Mouse (Mus musculus) forebrain, embryonic 16.5 days (tissue): ENCODE measurements around the gene Gtf3a. TPM values are rescaled to one million over a fixed set of nuclear protein-coding genes. Genes with fewer than 3 reads are reported as not detected.

Experiments
- ATAC-seq: fragments of 200-750 bp; cut with Nextera tagmentation; 2 replicates; pipeline ENCODE4 v1.8.0; 2017; ENCODE audit warnings: mild to moderate bottlenecking, moderate library complexity
- H3K27ac ChIP-seq: fragments of 300-500 bp; sonication (generic); 2 replicates; pipeline ENCODE4 v1.5.1; 2014; ENCODE audit warnings: low read length, control low read depth
- H3K27me3 ChIP-seq: fragments of 300-500 bp; sonication (generic); replicated peaks from 2 replicates; pipeline ENCODE4 v1.6.1; 2014; ENCODE audit warnings: low read length; ENCODE audit not compliant: control insufficient read depth, insufficient read depth
- H3K36me3 ChIP-seq: fragments of 300-500 bp; sonication (generic); 2 replicates; pipeline ENCODE4 v1.6.1; 2014; ENCODE audit not compliant: control insufficient read depth, insufficient read depth
- H3K4me1 ChIP-seq: fragments of 300-500 bp; sonication (generic); replicated peaks from 2 replicates; pipeline ENCODE4 v1.6.1; 2014; ENCODE audit warnings: low read length; ENCODE audit not compliant: control insufficient read depth, insufficient read depth
- H3K4me2 ChIP-seq: fragments of 300-500 bp; sonication (generic); 2 replicates; pipeline ENCODE4 v1.6.1; 2014; ENCODE audit warnings: mild to moderate bottlenecking, low read length, control low read depth
- H3K4me3 ChIP-seq: fragments of 300-500 bp; sonication (generic); replicated peaks from 2 replicates; pipeline ENCODE4 v1.5.1; 2014; ENCODE audit warnings: mild to moderate bottlenecking, low read length, control low read depth
- H3K9ac ChIP-seq: fragments of 300-500 bp; sonication (generic); replicated peaks from 2 replicates; pipeline ENCODE4 v1.6.1; 2014; ENCODE audit warnings: low read depth, low read length, control low read depth
- H3K9me3 ChIP-seq: fragments of 300-500 bp; sonication (generic); 2 replicates; pipeline ENCODE4 v1.6.1; 2016; ENCODE audit warnings: low read length; ENCODE audit not compliant: control insufficient read depth
- WGBS: fragments of 180-500 bp; shearing (Covaris S2); extraction: QIAGEN DNeasy Blood & Tissue Kit; methylation state at CpG from one replicate; pipeline ENCODE4 v1.1.7; 2014; 5-methylcytosine and 5-hydroxymethylcytosine counted together
- polyA plus RNA-seq: library from polyadenylated mRNA; unstranded; fragments of >200 nt; fragmentation: Nextera tagmentation; extraction: Ambion mirVana; gene quantifications from 2 replicates; pipeline ENCODE4 v1.2.1, GENCODE M21; 2015

The Gtf3a gene
- polyA plus RNA-seq, 1 experiment from 2014 or later, result 118 TPM

DNA sequence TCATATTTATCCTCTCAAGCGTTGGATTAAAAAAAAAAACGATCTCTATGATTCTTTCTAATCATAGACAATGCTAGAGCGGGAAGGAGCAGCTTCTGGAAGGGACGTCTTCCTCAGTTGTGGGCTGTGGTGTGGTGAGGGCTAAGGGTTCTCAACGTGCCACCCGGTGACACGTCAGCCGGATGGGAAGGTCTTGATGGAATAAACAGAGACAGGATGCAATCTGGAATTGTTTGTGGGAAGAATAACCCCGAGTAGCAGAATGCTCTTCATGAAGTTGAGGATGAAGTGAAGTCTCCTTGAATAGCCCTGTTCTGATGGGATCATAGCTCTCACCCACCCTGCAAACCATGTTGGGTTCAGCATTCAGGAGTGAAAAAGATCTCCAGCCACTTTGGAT, 1.8 kb upstream of the Gtf3a start:
- Histone ChIP-seq H3K4me3 (no peak overlapping the region), H3K4me1 (peaks cover 15% of the 10 kb centered on the region), H3K9me3 (no peaks in the 10 kb centered on the region), H3K27me3 (no peaks in the 10 kb centered on the region), H3K4me2 (no peak overlapping the region), H3K36me3 (peaks cover 6% of the 10 kb centered on the region; the same call in 1 of the 2 replicates), H3K27ac (no peak overlapping the region), H3K9ac (no peak overlapping the region)
- ATAC-seq, result no peak
- WGBS, result 92% methylated on average over 9 of the region's 9 CpGs

DNA sequence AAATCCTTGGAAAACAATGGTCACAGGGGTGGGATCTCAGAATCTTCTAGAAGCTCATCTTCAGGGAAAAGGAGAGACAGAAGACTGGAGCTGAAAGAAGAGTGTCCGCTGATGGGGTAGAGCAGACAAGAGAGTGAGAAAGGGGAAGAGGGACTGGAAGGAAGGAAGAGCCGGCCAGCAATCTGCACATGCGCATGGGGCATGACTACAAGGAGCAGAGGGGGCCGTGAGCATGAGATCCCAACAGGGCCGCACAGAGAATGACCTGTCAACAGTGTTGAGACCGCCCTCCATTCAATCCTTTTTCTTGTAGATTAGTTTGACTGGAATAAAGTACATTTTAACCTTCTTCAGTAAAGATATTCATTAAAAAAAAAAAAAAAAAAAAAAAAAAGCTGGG, 960 bp upstream of the Gtf3a start:
- Histone ChIP-seq H3K27me3 (no peaks in the 10 kb centered on the region), H3K9ac (no peak overlapping the region), H3K36me3 (peaks cover 6% of the 10 kb centered on the region; the same call in 1 of the 2 replicates), H3K4me3 (no peak overlapping the region), H3K4me2 (no peak overlapping the region), H3K27ac (no peak overlapping the region), H3K9me3 (no peaks in the 10 kb centered on the region), H3K4me1 (peaks cover 15% of the 10 kb centered on the region)
- 88% methylated on average over 6 of the region's 6 CpGs for WGBS
- no peak for ATAC-seq

DNA sequence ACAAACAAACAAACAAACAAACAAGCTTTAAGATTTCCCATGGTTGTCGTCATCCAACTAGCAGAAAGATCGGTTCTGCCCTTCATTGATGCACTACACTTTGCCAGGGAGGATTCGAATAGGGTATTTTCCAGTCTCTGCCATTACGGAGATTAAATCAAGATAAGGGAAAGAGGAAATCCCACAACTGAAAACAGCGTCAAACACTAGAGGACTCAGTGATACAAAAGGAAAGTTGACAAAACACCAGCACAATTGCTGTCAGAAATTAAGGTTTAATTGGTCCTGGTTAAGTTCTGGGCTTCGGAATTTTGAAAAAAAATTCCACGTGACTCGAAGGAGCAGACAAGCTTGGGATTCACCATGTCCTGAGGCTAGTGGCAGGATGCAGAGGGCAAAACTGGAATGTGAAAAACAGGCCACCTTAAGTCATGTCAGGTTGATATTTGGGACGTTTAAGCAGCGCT, 383 bp upstream of the Gtf3a start:
- peaks cover 11% of the 10 kb centered on the region for H3K36me3 ChIP-seq
- H3K4me1 ChIP-seq, result peaks cover 15% of the 10 kb centered on the region
- peak overlapping the region; percentile 49 for H3K27ac ChIP-seq
- H3K9me3 ChIP-seq, result no peaks in the 10 kb centered on the region
- H3K9ac ChIP-seq, result peak overlapping the region; percentile 48
- peak overlapping the region; percentile 76 for H3K4me3 ChIP-seq
- WGBS, result 22% methylated on average over 10 of the region's 10 CpGs
- ATAC-seq, result peak; percentile 12; the same call in 1 of the 2 replicates
- H3K27me3 ChIP-seq, result no peaks in the 10 kb centered on the region
- H3K4me2 ChIP-seq, result peak overlapping the region; percentile 88

DNA sequence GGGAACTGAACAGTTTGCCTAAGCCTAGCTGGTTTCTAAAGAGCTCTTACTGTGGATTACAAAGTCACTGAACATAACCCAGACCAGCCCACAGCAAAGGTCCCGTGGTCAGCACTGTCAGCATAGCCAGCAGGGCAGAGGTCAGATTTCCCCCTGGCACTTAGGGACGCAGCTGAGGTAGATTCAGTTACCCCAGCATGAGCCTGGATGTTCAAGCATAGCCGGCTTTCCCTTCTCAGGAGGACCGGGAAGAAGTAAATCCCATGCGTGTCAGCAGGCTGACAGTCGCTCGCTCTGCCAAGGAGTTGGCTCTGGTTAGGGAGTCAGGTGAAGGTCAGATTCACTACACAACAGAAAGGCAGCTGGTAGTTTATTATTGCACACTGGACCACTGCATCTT, 6.1 kb downstream of the Gtf3a start:
- 92% methylated on average over 7 of the region's 7 CpGs for WGBS
- Histone ChIP-seq H3K36me3 (peaks cover 44% of the 10 kb centered on the region), H3K9ac (no peak overlapping the region)

DNA sequence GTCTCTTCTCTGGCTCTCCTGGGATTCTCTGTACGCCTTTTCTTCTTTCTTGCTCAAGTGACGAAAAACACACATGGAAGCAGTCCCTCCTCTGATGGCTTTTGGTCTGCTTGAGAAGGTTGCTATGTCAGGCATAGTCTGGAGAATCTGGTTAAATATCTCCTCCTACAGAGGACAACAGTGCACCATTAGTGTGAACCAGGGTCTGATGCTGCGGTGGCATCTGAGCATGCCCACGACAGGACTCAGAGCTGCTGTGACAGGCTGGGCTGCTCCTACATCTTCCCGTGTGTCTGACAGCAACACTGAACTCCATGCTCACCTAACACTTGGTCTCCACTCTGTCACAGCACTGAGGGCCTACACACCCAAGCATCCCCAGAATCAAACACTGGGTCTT, 7.2 kb downstream of the Gtf3a start:
- no peaks in the 10 kb centered on the region for H3K9me3 ChIP-seq
- H3K36me3 ChIP-seq, result peaks cover 41% of the 10 kb centered on the region
- H3K9ac ChIP-seq, result no peak overlapping the region
- no peaks in the 10 kb centered on the region for H3K4me1 ChIP-seq
- H3K4me3 ChIP-seq, result no peak overlapping the region
- H3K4me2 ChIP-seq, result no peak overlapping the region
- no peaks in the 10 kb centered on the region for H3K27me3 ChIP-seq
- WGBS, result 87% methylated on average over 5 of the region's 5 CpGs
- ATAC-seq, result no peak
- H3K27ac ChIP-seq, result no peak overlapping the region

More for the DNA sequence above, 6.1 kb downstream of the Gtf3a start:
- no peak overlapping the region for H3K27ac ChIP-seq
- H3K27me3 ChIP-seq, result no peaks in the 10 kb centered on the region
- H3K4me3 ChIP-seq, result no peak overlapping the region
- H3K4me1 ChIP-seq, result peaks cover 5% of the 10 kb centered on the region
- ATAC-seq, result no peak
- no peaks in the 10 kb centered on the region for H3K9me3 ChIP-seq
- H3K4me2 ChIP-seq, result no peak overlapping the region

DNA sequence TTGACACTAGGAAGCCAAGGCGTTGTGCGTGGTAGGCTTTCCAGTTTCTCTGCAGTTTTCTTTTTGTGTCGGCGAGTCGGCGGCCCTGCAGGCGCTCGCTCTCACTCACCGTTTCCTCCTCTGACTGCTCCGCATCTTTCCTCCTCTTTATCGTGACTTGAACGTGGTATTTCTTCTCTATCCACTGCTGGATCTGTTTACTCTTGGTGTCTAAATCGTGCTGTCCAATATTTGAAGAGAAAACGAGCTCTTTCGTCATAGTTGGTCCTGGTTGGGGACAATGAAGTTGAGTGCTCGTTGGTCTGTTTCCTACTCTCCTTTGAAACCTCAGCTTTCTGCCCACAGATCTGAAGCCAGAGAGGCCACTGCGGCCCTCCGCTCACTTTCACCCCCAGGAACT, 8.2 kb downstream of the Gtf3a start:
- WGBS, result 88% methylated on average over 18 of the region's 18 CpGs
- no peak overlapping the region for H3K9ac ChIP-seq
- no peaks in the 10 kb centered on the region for H3K27me3 ChIP-seq
- H3K4me1 ChIP-seq, result no peaks in the 10 kb centered on the region
- H3K4me2 ChIP-seq, result no peak overlapping the region
- H3K4me3 ChIP-seq, result no peak overlapping the region
- no peak for ATAC-seq
- no peak overlapping the region for H3K27ac ChIP-seq
- peaks cover 38% of the 10 kb centered on the region for H3K36me3 ChIP-seq
- H3K9me3 ChIP-seq, result no peaks in the 10 kb centered on the region

DNA sequence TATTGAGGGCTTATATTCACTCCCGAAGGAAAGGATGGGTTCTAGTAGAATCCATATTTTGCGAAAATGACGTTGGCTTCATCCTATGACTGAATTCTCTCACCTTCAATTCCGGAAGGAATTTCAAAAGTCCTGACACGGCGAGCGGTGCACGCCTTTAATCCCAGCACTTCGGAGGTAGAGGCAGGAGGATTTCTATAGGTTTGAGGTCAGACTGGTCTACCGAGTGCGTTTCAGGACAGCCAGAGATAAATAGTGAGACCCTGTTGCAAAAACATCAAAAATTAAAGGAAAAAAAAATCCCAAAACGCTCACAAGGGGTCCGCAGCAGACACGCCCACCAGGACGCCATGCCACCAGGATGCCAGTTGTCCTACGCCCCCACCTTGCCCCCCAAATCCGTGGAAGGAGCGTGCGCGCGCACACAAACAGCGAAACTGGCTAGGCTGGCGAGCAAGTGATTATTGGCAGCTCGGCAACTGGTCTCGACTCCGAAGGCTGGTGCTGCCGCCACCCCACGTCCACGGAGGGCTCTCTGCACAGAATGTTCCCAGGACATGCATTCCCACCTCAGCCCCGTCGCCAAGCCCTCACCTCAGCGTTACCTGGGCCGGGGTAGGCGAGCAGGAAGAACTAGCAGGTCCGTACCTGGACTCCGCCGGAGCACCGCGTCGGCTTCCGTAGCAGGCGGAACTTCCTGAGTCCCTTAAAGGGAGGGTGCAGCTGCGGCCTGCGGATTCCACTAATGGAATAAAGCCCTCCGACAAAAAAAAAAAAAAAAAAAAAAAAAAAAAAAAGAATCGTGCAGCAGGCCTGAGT, 14.9 kb downstream of the Gtf3a start, which contains the start of gene Mtif3:
Gene Mtif3, minus strand, starts transcription at position 683 of the 819 bp plus-strand sequence.
- Histone ChIP-seq H3K27me3 (peaks cover 4% of the 10 kb centered on the region; the same call in 1 of the 2 replicates), H3K9ac (peak within 1 kb of the TSS; percentile 83), H3K4me2 (peak within 1 kb of the TSS; percentile 74), H3K27ac (peak within 1 kb of the TSS; percentile 62), H3K9me3 (no peaks in the 10 kb centered on the region), H3K4me1 (peaks cover 6% of the 10 kb centered on the region), H3K36me3 (peaks cover 4% of the 10 kb centered on the region), H3K4me3 (peak within 1 kb of the TSS; percentile 86)
- ATAC-seq, result peak; percentile 82
- 1% methylated on average over 46 of the region's 46 CpGs for WGBS

DNA sequence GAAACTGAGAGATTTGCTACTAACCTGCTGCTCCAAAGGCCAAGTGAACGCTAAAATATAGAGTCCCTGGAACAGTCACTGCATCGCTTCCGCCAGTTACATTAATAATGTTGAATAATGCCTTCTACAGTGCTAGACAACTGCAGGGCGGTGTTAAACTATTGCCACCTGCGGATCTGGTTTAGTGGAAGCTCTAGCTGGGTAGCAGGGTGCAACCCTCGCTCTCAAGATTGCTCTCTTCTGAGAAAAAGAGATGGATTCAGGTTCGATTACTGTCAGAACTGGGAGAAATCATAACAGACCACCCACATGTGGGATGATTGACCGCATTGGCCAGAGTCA, 15.5 kb downstream of the Gtf3a start:
- peaks cover 4% of the 10 kb centered on the region; the same call in 1 of the 2 replicates for H3K27me3 ChIP-seq
- peak overlapping the region; percentile 86 for H3K4me3 ChIP-seq
- no peak overlapping the region for H3K27ac ChIP-seq
- peak; percentile 43 for ATAC-seq
- H3K36me3 ChIP-seq, result no peaks in the 10 kb centered on the region
- H3K4me1 ChIP-seq, result peaks cover 11% of the 10 kb centered on the region
- peak overlapping the region; percentile 83; the same call in 1 of the 2 replicates for H3K9ac ChIP-seq
- 48% methylated on average over 8 of the region's 8 CpGs for WGBS
- no peaks in the 10 kb centered on the region for H3K9me3 ChIP-seq
- H3K4me2 ChIP-seq, result peak overlapping the region; percentile 54

DNA sequence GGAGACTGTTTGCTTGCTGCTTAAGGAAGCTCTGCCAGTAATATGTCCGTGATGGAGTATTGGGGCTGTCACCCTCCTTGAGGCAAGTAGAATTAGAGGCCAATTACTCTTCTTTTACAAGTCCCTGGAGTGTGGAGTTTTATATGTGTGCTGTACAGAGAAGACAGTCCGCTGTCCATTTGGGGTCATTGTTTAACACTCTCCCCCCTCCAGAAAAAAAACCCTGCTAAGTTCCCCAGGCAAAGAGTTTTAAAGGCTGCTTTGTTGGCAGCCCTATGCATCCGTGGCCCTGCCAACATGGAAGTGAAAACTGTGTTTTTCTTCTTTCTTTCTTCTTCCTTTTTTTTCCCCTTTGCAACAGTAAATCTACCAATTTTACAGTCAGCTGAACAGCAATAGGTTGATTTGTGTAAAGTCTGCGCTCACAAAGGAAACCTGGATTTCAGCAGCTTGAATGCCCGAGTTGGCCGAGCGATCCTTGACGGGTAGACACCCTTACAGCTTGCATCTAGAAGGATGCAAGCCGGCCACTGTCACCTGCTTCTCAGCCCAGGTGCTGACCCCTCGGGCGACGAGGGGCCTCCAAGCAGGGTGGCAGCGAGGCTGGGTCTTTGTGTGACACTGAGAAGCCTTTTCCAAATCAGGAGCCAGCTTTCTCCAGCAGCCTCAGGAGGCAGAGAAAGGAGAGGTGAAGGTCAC, 20.4 kb downstream of the Gtf3a start:
- WGBS, result 6% methylated on average over 13 of the region's 13 CpGs
- peak overlapping the region; percentile 38 for H3K9ac ChIP-seq

More for the DNA sequence above, 20.4 kb downstream of the Gtf3a start:
- Histone ChIP-seq H3K9me3 (no peaks in the 10 kb centered on the region), H3K36me3 (no peaks in the 10 kb centered on the region), H3K4me3 (no peak overlapping the region), H3K27ac (no peak overlapping the region), H3K4me2 (no peak overlapping the region), H3K4me1 (peaks cover 8% of the 10 kb centered on the region), H3K27me3 (peaks cover 9% of the 10 kb centered on the region; the same call in 1 of the 2 replicates)
- peak; percentile 33; the same call in 1 of the 2 replicates for ATAC-seq
